Mouse (Mus musculus): ENCODE measurements around the gene Nr2c2ap.

The Nr2c2ap gene

GRCm38 (mm10) chr8:70157240-70157800, 26.2 kb downstream of the Nr2c2ap start:
- in situ Hi-C loops (cut with MboI; ENCODE audit: low pct_unique_long_range_greater_than_20kb in 1 of 2, low sequenced_read_pairs in 2 of 2, unreplicated experiment in 1 of 2) = no loop called here

GRCm38 (mm10) chr8:70158069-70158853, 27.1 kb downstream of the Nr2c2ap start:
- in situ Hi-C loops (cut with MboI; ENCODE audit: low pct_unique_long_range_greater_than_20kb in 1 of 2, low sequenced_read_pairs in 2 of 2, unreplicated experiment in 1 of 2) = no loop called here

GRCm38 (mm10) chr8:70159211-70159610, 28.1 kb downstream of the Nr2c2ap start:
- in situ Hi-C loops (cut with MboI; ENCODE audit: low pct_unique_long_range_greater_than_20kb in 1 of 2, low sequenced_read_pairs in 2 of 2, unreplicated experiment in 1 of 2) = no loop called here

GRCm38 (mm10) chr8:70160015-70160414, 28.9 kb downstream of the Nr2c2ap start:
- in situ Hi-C loops (cut with MboI; ENCODE audit: low pct_unique_long_range_greater_than_20kb in 1 of 2, low sequenced_read_pairs in 2 of 2, unreplicated experiment in 1 of 2) = loop anchor here in 1 of 2 experiments (5.0 kb wide), 1 partner anchor 53 kb away; no protein-coding TSS in a partner anchor

GRCm38 (mm10) chr8:70163316-70163715, 32.2 kb downstream of the Nr2c2ap start:
- in situ Hi-C loops (cut with MboI; ENCODE audit: low pct_unique_long_range_greater_than_20kb in 1 of 2, low sequenced_read_pairs in 2 of 2, unreplicated experiment in 1 of 2) = loop anchor here in 1 of 2 experiments (5.0 kb wide), 1 partner anchor 56 kb away; no protein-coding TSS in a partner anchor

- in situ Hi-C loops (cut with MboI; ENCODE audit: low pct_unique_long_range_greater_than_20kb in 1 of 2, low sequenced_read_pairs in 2 of 2, unreplicated experiment in 1 of 2) = no loop called here
Measured at GRCm38 (mm10) chr8:70166504-70167110, 35.5 kb downstream of the Nr2c2ap start.

GRCm38 (mm10) chr8:70170116-70170515, 39.0 kb downstream of the Nr2c2ap start:
- in situ Hi-C loops (cut with MboI; ENCODE audit: low pct_unique_long_range_greater_than_20kb in 1 of 2, low sequenced_read_pairs in 2 of 2, unreplicated experiment in 1 of 2) = no loop called here

- in situ Hi-C loops (cut with MboI; ENCODE audit: low pct_unique_long_range_greater_than_20kb in 1 of 2, low sequenced_read_pairs in 2 of 2, unreplicated experiment in 1 of 2) = no loop called here
Measured at GRCm38 (mm10) chr8:70170748-70171147, 39.6 kb downstream of the Nr2c2ap start.

- in situ Hi-C loops (cut with MboI; ENCODE audit: low pct_unique_long_range_greater_than_20kb in 1 of 2, low sequenced_read_pairs in 2 of 2, unreplicated experiment in 1 of 2) = no loop called here
Measured at GRCm38 (mm10) chr8:70171240-70171639, 40.1 kb downstream of the Nr2c2ap start.

GRCm38 (mm10) chr8:70172043-70172681, 41.0 kb downstream of the Nr2c2ap start, which contains the start of gene Tmem161a:
Tmem161a (plus strand) TSS chr8:70172356.
- in situ Hi-C loops (cut with MboI; ENCODE audit: low pct_unique_long_range_greater_than_20kb in 1 of 2, low sequenced_read_pairs in 2 of 2, unreplicated experiment in 1 of 2) = no loop called here

GRCm38 (mm10) chr8:70173320-70173719, 42.2 kb downstream of the Nr2c2ap start:
- in situ Hi-C loops (cut with MboI; ENCODE audit: low pct_unique_long_range_greater_than_20kb in 1 of 2, low sequenced_read_pairs in 2 of 2, unreplicated experiment in 1 of 2) = no loop called here

GRCm38 (mm10) chr8:70174079-70174478, 42.9 kb downstream of the Nr2c2ap start:
- in situ Hi-C loops (cut with MboI; ENCODE audit: low pct_unique_long_range_greater_than_20kb in 1 of 2, low sequenced_read_pairs in 2 of 2, unreplicated experiment in 1 of 2) = no loop called here

- in situ Hi-C loops (cut with MboI; ENCODE audit: low pct_unique_long_range_greater_than_20kb in 1 of 2, low sequenced_read_pairs in 2 of 2, unreplicated experiment in 1 of 2) = no loop called here
Measured at GRCm38 (mm10) chr8:70178231-70178630, 47.1 kb downstream of the Nr2c2ap start.

- in situ Hi-C loops (cut with MboI; ENCODE audit: low pct_unique_long_range_greater_than_20kb in 1 of 2, low sequenced_read_pairs in 2 of 2, unreplicated experiment in 1 of 2) = no loop called here
Measured at GRCm38 (mm10) chr8:70179082-70179481, 47.9 kb downstream of the Nr2c2ap start.

- in situ Hi-C loops (cut with MboI; ENCODE audit: low pct_unique_long_range_greater_than_20kb in 1 of 2, low sequenced_read_pairs in 2 of 2, unreplicated experiment in 1 of 2) = no loop called here
Measured at GRCm38 (mm10) chr8:70181212-70181902, 50.2 kb downstream of the Nr2c2ap start.

GRCm38 (mm10) chr8:70181903-70182252, 50.7 kb downstream of the Nr2c2ap start:
- in situ Hi-C loops (cut with MboI; ENCODE audit: low pct_unique_long_range_greater_than_20kb in 1 of 2, low sequenced_read_pairs in 2 of 2, unreplicated experiment in 1 of 2) = no loop called here

GRCm38 (mm10) chr8:70183194-70183593, 52.1 kb downstream of the Nr2c2ap start:
- in situ Hi-C loops (cut with MboI; ENCODE audit: low pct_unique_long_range_greater_than_20kb in 1 of 2, low sequenced_read_pairs in 2 of 2, unreplicated experiment in 1 of 2) = no loop called here

Data from mouse embryonic stem cell (cell line).